Mouse (Mus musculus): ENCODE measurements around the gene Polr1d. TPM values are rescaled to one million over a fixed set of nuclear protein-coding genes. Genes with fewer than 3 reads are reported as not detected.
A peak's percentile ranks its signal among the peaks of the same experiment; 100 is the strongest.

The Polr1d gene
- total and polyA plus RNA-seq, 2 experiments, result 18.2 to 48.5 TPM

- 95% methylated on average over 13 of the region's 13 CpGs for WGBS
- H3K27ac ChIP-seq (replicated peaks; ENCODE audit: insufficient read depth, low read depth, low read length), result no peak overlapping the region
Measured at GRCm38 (mm10) chr5:147108861-147109591, 32.2 kb downstream of the Polr1d start.

DNA sequence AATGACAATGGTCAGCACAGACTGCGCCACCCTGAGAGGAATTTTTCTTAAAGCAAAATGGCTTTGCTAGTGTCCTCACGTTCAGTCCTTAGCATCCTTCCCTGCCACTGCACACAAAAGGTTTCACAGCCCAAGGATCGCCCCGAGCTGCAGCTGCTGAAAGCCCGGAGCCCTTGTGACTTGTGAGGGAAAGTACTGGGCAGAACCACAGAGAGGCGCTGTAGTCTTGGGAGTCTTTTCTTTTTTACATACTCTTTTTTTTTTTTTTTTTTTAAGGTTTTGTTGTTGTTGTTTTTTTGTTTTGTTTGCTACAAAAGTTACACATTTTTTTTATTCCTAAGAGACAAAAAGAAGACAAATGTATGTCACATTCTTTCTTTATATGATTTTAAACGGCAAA lies 37.9 kb downstream of the Polr1d start:
- no peak for DNase-seq (ENCODE audit: extremely low read depth, low read depth, low spot score)

More at GRCm38 (mm10) chr5:147108861-147109591, 32.2 kb downstream of the Polr1d start:
- Histone ChIP-seq H3K4me1 (ENCODE audit: control insufficient read depth, insufficient read depth, low read length) (no peaks in the 10 kb centered on the region), H3K79me2 (ENCODE audit: control insufficient read depth, insufficient read depth, low read length) (0 out of 2 replicates have a peak, but pooled peaks cover 3% of the 10 kb centered on the region), H3K9ac (ENCODE audit: low read depth, low read length) (no peak overlapping the region), H3K4me3 (ENCODE audit: insufficient read depth, low read depth, low read length) (no peak overlapping the region), H3K36me3 (ENCODE audit: control insufficient read depth, insufficient read depth, low read length) (peaks cover 26% of the 10 kb centered on the region), H3K27me3 (ENCODE audit: control insufficient read depth, insufficient read depth, low read length) (no peaks in the 10 kb centered on the region)
- DNase-seq (ENCODE audit: extremely low read depth, low read depth, low spot score), result no peak
- TF ChIP-seq POLR2A (IDR thresholded peaks at IDR 0.05; ENCODE audit: extremely low read depth, insufficient read depth, low read length), result no peak

GRCm38 (mm10) chr5:147115631-147116030 lies 38.8 kb downstream of the Polr1d start:
- Histone ChIP-seq H3K79me2 (ENCODE audit: control insufficient read depth, insufficient read depth, low read length) (no peaks in the 10 kb centered on the region), H3K9ac (ENCODE audit: low read depth, low read length) (no peak overlapping the region), H3K27ac (replicated peaks; ENCODE audit: insufficient read depth, low read depth, low read length) (no peak overlapping the region), H3K4me1 (ENCODE audit: control insufficient read depth, insufficient read depth, low read length) (no peaks in the 10 kb centered on the region), H3K36me3 (ENCODE audit: control insufficient read depth, insufficient read depth, low read length) (peaks cover 9% of the 10 kb centered on the region), H3K4me3 (ENCODE audit: insufficient read depth, low read depth, low read length) (no peak overlapping the region), H3K27me3 (ENCODE audit: control insufficient read depth, insufficient read depth, low read length) (0 out of 2 replicates have a peak, but pooled peaks cover 3% of the 10 kb centered on the region)
- DNase-seq (ENCODE audit: extremely low read depth, low read depth, low spot score), result no peak
- 98% methylated on average over 4 of the region's 4 CpGs for WGBS
- TF ChIP-seq POLR2A (IDR thresholded peaks at IDR 0.05; ENCODE audit: extremely low read depth, insufficient read depth, low read length) (no peak), CTCF (IDR thresholded peaks at IDR 0.05; ENCODE audit: low read depth, low read length) (0 out of 2 replicates have a peak, but pooled peaks have one; percentile 37)

More for the DNA sequence above, 37.9 kb downstream of the Polr1d start:
- Histone ChIP-seq H3K4me3 (ENCODE audit: insufficient read depth, low read depth, low read length) (no peak overlapping the region), H3K79me2 (ENCODE audit: control insufficient read depth, insufficient read depth, low read length) (no peaks in the 10 kb centered on the region), H3K9ac (ENCODE audit: low read depth, low read length) (no peak overlapping the region), H3K4me1 (ENCODE audit: control insufficient read depth, insufficient read depth, low read length) (no peaks in the 10 kb centered on the region), H3K27ac (replicated peaks; ENCODE audit: insufficient read depth, low read depth, low read length) (no peak overlapping the region), H3K27me3 (ENCODE audit: control insufficient read depth, insufficient read depth, low read length) (0 out of 2 replicates have a peak, but pooled peaks cover 3% of the 10 kb centered on the region), H3K36me3 (ENCODE audit: control insufficient read depth, insufficient read depth, low read length) (peaks cover 9% of the 10 kb centered on the region)
- 85% methylated on average over 7 of the region's 7 CpGs for WGBS
- TF ChIP-seq POLR2A (IDR thresholded peaks at IDR 0.05; ENCODE audit: extremely low read depth, insufficient read depth, low read length) (no peak), CTCF (IDR thresholded peaks at IDR 0.05; ENCODE audit: low read depth, low read length) (no peak)

DNA sequence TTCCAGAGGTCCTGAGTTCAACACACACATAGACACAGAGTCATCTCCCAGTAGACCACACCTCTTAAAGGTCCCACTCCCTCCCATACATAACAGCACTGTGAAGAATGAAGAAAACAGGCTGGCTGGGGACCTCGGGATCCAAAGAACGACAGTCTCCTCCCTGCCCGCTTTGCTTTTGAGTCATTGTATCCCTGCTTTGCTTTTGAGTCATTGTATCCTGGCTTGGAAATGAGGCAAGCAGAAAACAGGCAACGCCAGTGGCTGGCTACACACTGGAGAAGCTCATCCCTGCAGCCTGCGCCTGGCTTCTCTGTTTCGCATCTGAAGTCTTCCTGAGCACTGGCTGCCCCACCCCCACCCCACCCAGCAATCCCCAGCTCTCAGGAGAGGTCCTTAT lies 40.2 kb downstream of the Polr1d start:
- TF ChIP-seq CTCF (IDR thresholded peaks at IDR 0.05; ENCODE audit: low read depth, low read length), result no peak
- TF ChIP-seq POLR2A (IDR thresholded peaks at IDR 0.05; ENCODE audit: extremely low read depth, insufficient read depth, low read length), result no peak
- H3K27ac ChIP-seq (replicated peaks; ENCODE audit: insufficient read depth, low read depth, low read length), result no peak overlapping the region
- H3K4me1 ChIP-seq (ENCODE audit: control insufficient read depth, insufficient read depth, low read length), result no peaks in the 10 kb centered on the region
- 0 out of 2 replicates have a peak, but pooled peaks cover 3% of the 10 kb centered on the region for H3K27me3 ChIP-seq (ENCODE audit: control insufficient read depth, insufficient read depth, low read length)
- H3K9ac ChIP-seq (ENCODE audit: low read depth, low read length), result no peak overlapping the region
- no peak overlapping the region for H3K4me3 ChIP-seq (ENCODE audit: insufficient read depth, low read depth, low read length)
- 49% methylated on average over 6 of the region's 6 CpGs for WGBS
- H3K36me3 ChIP-seq (ENCODE audit: control insufficient read depth, insufficient read depth, low read length), result peaks cover under 1% of the 10 kb centered on the region
- no peak for DNase-seq (ENCODE audit: extremely low read depth, low read depth, low spot score)
- H3K79me2 ChIP-seq (ENCODE audit: control insufficient read depth, insufficient read depth, low read length), result no peaks in the 10 kb centered on the region

DNA sequence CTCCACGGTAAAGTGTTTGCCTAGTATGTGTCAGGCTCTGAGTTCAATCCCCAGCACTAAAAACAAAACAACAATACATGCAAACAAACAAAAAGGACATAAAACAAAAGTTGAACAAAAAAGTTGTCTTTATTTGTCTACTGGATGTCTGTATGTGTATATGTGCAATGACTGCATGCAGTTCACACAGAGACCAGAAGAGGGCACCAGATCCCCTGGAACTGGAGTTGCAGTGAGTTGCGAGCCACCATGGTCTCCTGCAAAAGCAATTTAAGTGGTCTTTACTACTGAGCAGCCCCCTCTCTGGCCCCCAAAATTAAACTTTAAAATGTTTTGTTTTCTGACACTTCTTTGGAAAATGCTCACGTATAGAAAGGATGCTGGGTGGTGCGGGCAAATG lies 44.3 kb downstream of the Polr1d start:
- H3K4me1 ChIP-seq (ENCODE audit: control insufficient read depth, insufficient read depth, low read length), result no peaks in the 10 kb centered on the region
- no peak for TF ChIP-seq POLR2A (IDR thresholded peaks at IDR 0.05; ENCODE audit: extremely low read depth, insufficient read depth, low read length)
- TF ChIP-seq CTCF (IDR thresholded peaks at IDR 0.05; ENCODE audit: low read depth, low read length), result peak; percentile 26; the same call in 1 of the 2 replicates
- H3K36me3 ChIP-seq (ENCODE audit: control insufficient read depth, insufficient read depth, low read length), result no peaks in the 10 kb centered on the region
- 97% methylated on average over 4 of the region's 4 CpGs for WGBS
- no peak overlapping the region for H3K9ac ChIP-seq (ENCODE audit: low read depth, low read length)
- no peak overlapping the region for H3K4me3 ChIP-seq (ENCODE audit: insufficient read depth, low read depth, low read length)
- no peak overlapping the region for H3K27ac ChIP-seq (replicated peaks; ENCODE audit: insufficient read depth, low read depth, low read length)
- H3K27me3 ChIP-seq (ENCODE audit: control insufficient read depth, insufficient read depth, low read length), result peaks cover 3% of the 10 kb centered on the region; the same call in 1 of the 2 replicates
- no peak for DNase-seq (ENCODE audit: extremely low read depth, low read depth, low spot score)
- H3K79me2 ChIP-seq (ENCODE audit: control insufficient read depth, insufficient read depth, low read length), result no peaks in the 10 kb centered on the region

DNA sequence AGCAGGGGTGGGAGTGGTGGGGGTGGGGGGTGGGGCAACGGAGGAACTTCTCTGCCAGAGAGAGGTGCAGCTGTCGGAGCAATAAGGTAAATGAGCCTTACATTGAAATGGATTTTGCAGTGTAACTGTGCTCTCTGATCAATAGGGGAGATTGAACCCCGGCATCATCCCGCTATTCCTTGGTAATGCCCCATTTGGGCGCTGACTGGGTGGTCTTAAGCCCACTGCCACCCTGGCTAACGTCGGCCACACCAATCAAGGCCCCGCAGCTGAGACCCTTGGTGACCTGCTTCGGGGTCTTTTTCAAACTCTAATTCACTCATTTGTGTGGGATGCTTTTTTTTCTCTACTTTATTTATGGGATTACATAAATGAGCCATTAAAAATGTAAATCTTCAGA lies 47.9 kb downstream of the Polr1d start:
- no peaks in the 10 kb centered on the region for H3K79me2 ChIP-seq (ENCODE audit: control insufficient read depth, insufficient read depth, low read length)
- no peak overlapping the region for H3K4me3 ChIP-seq (ENCODE audit: insufficient read depth, low read depth, low read length)
- no peak for TF ChIP-seq CTCF (IDR thresholded peaks at IDR 0.05; ENCODE audit: low read depth, low read length)
- no peak for TF ChIP-seq POLR2A (IDR thresholded peaks at IDR 0.05; ENCODE audit: extremely low read depth, insufficient read depth, low read length)
- no peaks in the 10 kb centered on the region for H3K36me3 ChIP-seq (ENCODE audit: control insufficient read depth, insufficient read depth, low read length)
- H3K27ac ChIP-seq (replicated peaks; ENCODE audit: insufficient read depth, low read depth, low read length), result no peak overlapping the region
- no peak for DNase-seq (ENCODE audit: extremely low read depth, low read depth, low spot score)
- WGBS, result 67% methylated on average over 9 of the region's 9 CpGs
- H3K27me3 ChIP-seq (ENCODE audit: control insufficient read depth, insufficient read depth, low read length), result peaks cover 3% of the 10 kb centered on the region; the same call in 1 of the 2 replicates
- no peaks in the 10 kb centered on the region for H3K4me1 ChIP-seq (ENCODE audit: control insufficient read depth, insufficient read depth, low read length)
- no peak overlapping the region for H3K9ac ChIP-seq (ENCODE audit: low read depth, low read length)
